Mouse (Mus musculus): Measurements from ENCODE around the gene Cux2. TPM values are rescaled to one million over a fixed set of nuclear protein-coding genes. Genes with fewer than 3 reads are reported as not detected.

The Cux2 gene
- polyA plus RNA-seq, 1 experiment from 2014 or later: 5.9 TPM

- WGBS: 71% methylated on average over 17 of the region's 17 CpGs
- H3K4me3 ChIP-seq: no peak overlapping the region
- no peaks in the 10 kb centered on the region for H3K27me3 ChIP-seq
- no peak for ATAC-seq (ENCODE audit: insufficient number of reproducible peaks, insufficient read depth, low FRiP score, low TSS enrichment)
- H3K4me1 ChIP-seq: peaks cover 26% of the 10 kb centered on the region
- H3K9me3 ChIP-seq: no peaks in the 10 kb centered on the region
- H3K27ac ChIP-seq: no peak overlapping the region
- no peak overlapping the region for H3K4me2 ChIP-seq (replicated peaks)
- H3K36me3 ChIP-seq: no peaks in the 10 kb centered on the region
- no peak overlapping the region for H3K9ac ChIP-seq
These were observed 34.8 kb downstream of the Cux2 start for GRCm38 (mm10) chr5:122015149-122015548.

GRCm38 (mm10) chr5:122014671-122015070 is 35.2 kb downstream of the Cux2 start:
- Histone ChIP-seq H3K4me1 (peaks cover 26% of the 10 kb centered on the region), H3K36me3 (no peaks in the 10 kb centered on the region), H3K9ac (no peak overlapping the region), H3K4me2 (replicated peaks) (no peak overlapping the region), H3K4me3 (no peak overlapping the region), H3K27me3 (no peaks in the 10 kb centered on the region), H3K27ac (no peak overlapping the region), H3K9me3 (no peaks in the 10 kb centered on the region)
- ATAC-seq (ENCODE audit: insufficient number of reproducible peaks, insufficient read depth, low FRiP score, low TSS enrichment): no peak
- WGBS: 74% methylated on average over 8 of the region's 8 CpGs

- Histone ChIP-seq H3K27ac (no peak overlapping the region), H3K4me2 (replicated peaks) (no peak overlapping the region), H3K27me3 (no peaks in the 10 kb centered on the region), H3K9ac (no peak overlapping the region), H3K4me3 (no peak overlapping the region), H3K4me1 (0 out of 2 replicates have a peak, but pooled peaks cover 9% of the 10 kb centered on the region), H3K36me3 (no peaks in the 10 kb centered on the region), H3K9me3 (no peaks in the 10 kb centered on the region)
- no peak for ATAC-seq (ENCODE audit: insufficient number of reproducible peaks, insufficient read depth, low FRiP score, low TSS enrichment)
- WGBS: 24% methylated on average over 9 of the region's 9 CpGs
These were observed 38.6 kb downstream of the Cux2 start for GRCm38 (mm10) chr5:122011289-122011688.

GRCm38 (mm10) chr5:122007946-122008441 is 41.9 kb downstream of the Cux2 start:
- no peaks in the 10 kb centered on the region for H3K27me3 ChIP-seq
- 0 out of 2 replicates have a peak, but pooled peaks cover 2% of the 10 kb centered on the region for H3K4me1 ChIP-seq
- H3K4me3 ChIP-seq: no peak overlapping the region
- 89% methylated on average over 10 of the region's 10 CpGs for WGBS
- no peak overlapping the region for H3K27ac ChIP-seq
- H3K9ac ChIP-seq: no peak overlapping the region
- H3K4me2 ChIP-seq (replicated peaks): no peak overlapping the region
- no peaks in the 10 kb centered on the region for H3K36me3 ChIP-seq
- no peaks in the 10 kb centered on the region for H3K9me3 ChIP-seq
- no peak for ATAC-seq (ENCODE audit: insufficient number of reproducible peaks, insufficient read depth, low FRiP score, low TSS enrichment)

DNA sequence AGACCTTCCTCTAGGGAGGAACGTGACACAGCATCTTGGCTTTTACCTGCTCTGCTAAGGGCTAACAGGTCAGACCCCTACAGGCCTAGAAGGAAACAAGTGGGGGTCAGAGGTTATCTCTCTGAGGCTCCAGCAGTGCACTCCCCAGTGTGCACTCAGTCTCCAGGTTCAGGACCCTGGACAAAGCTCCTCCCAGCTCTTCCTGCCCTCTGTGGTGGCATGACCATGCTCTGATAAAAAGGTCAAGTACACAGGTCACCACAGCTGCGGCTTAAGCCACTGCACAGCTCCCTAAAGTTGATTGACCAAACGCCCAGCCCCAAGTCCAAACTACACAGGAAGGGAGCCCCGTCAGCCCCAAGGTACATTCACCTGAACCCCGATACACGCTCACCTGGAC is 46.4 kb downstream of the Cux2 start:
- no peaks in the 10 kb centered on the region for H3K36me3 ChIP-seq
- 54% methylated on average over 6 of the region's 6 CpGs for WGBS

GRCm38 (mm10) chr5:122002148-122002547 is 47.8 kb downstream of the Cux2 start:
- WGBS: 63% methylated on average over 18 of the region's 18 CpGs
- ATAC-seq (ENCODE audit: insufficient number of reproducible peaks, insufficient read depth, low FRiP score, low TSS enrichment): no peak

More for the DNA sequence above, 46.4 kb downstream of the Cux2 start:
- Histone ChIP-seq H3K4me1 (no peaks in the 10 kb centered on the region), H3K4me2 (replicated peaks) (no peak overlapping the region), H3K27ac (no peak overlapping the region), H3K9ac (no peak overlapping the region), H3K4me3 (no peak overlapping the region), H3K27me3 (no peaks in the 10 kb centered on the region), H3K9me3 (no peaks in the 10 kb centered on the region)
- ATAC-seq (ENCODE audit: insufficient number of reproducible peaks, insufficient read depth, low FRiP score, low TSS enrichment): no peak

GRCm38 (mm10) chr5:122001311-122001710 is 48.6 kb downstream of the Cux2 start:
- no peak overlapping the region for H3K4me3 ChIP-seq
- ATAC-seq (ENCODE audit: insufficient number of reproducible peaks, insufficient read depth, low FRiP score, low TSS enrichment): no peak
- no peak overlapping the region for H3K27ac ChIP-seq
- H3K9ac ChIP-seq: no peak overlapping the region; the same call in 1 of the 2 replicates
- no peaks in the 10 kb centered on the region for H3K9me3 ChIP-seq
- no peaks in the 10 kb centered on the region for H3K36me3 ChIP-seq
- no peak overlapping the region for H3K4me2 ChIP-seq (replicated peaks)
- no peaks in the 10 kb centered on the region for H3K4me1 ChIP-seq
- WGBS: 91% methylated on average over 9 of the region's 9 CpGs
- no peaks in the 10 kb centered on the region for H3K27me3 ChIP-seq

More at GRCm38 (mm10) chr5:122002148-122002547, 47.8 kb downstream of the Cux2 start:
- H3K27ac ChIP-seq: no peak overlapping the region
- no peaks in the 10 kb centered on the region for H3K4me1 ChIP-seq
- no peak overlapping the region; the same call in 1 of the 2 replicates for H3K9ac ChIP-seq
- no peaks in the 10 kb centered on the region for H3K9me3 ChIP-seq
- H3K27me3 ChIP-seq: no peaks in the 10 kb centered on the region
- no peaks in the 10 kb centered on the region for H3K36me3 ChIP-seq
- H3K4me3 ChIP-seq: no peak overlapping the region
- no peak overlapping the region for H3K4me2 ChIP-seq (replicated peaks)

GRCm38 (mm10) chr5:122000381-122000780 is 49.5 kb downstream of the Cux2 start:
- H3K4me1 ChIP-seq: peaks cover 3% of the 10 kb centered on the region; the same call in 1 of the 2 replicates
- 89% methylated on average over 16 of the region's 16 CpGs for WGBS
- no peak for ATAC-seq (ENCODE audit: insufficient number of reproducible peaks, insufficient read depth, low FRiP score, low TSS enrichment)

GRCm38 (mm10) chr5:121998981-121999795 is 50.7 kb downstream of the Cux2 start:
- Histone ChIP-seq H3K4me1 (peaks cover 6% of the 10 kb centered on the region; the same call in 1 of the 2 replicates), H3K4me2 (replicated peaks) (no peak overlapping the region), H3K4me3 (no peak overlapping the region), H3K9me3 (no peaks in the 10 kb centered on the region), H3K27ac (no peak overlapping the region), H3K27me3 (no peaks in the 10 kb centered on the region), H3K9ac (no peak overlapping the region), H3K36me3 (no peaks in the 10 kb centered on the region)
- WGBS: 61% methylated on average over 10 of the region's 10 CpGs
- ATAC-seq (ENCODE audit: insufficient number of reproducible peaks, insufficient read depth, low FRiP score, low TSS enrichment): no peak

More at GRCm38 (mm10) chr5:122000381-122000780, 49.5 kb downstream of the Cux2 start:
- H3K27ac ChIP-seq: no peak overlapping the region
- H3K4me2 ChIP-seq (replicated peaks): no peak overlapping the region
- no peaks in the 10 kb centered on the region for H3K9me3 ChIP-seq
- H3K9ac ChIP-seq: no peak overlapping the region
- H3K36me3 ChIP-seq: no peaks in the 10 kb centered on the region
- H3K27me3 ChIP-seq: no peaks in the 10 kb centered on the region
- no peak overlapping the region for H3K4me3 ChIP-seq

DNA sequence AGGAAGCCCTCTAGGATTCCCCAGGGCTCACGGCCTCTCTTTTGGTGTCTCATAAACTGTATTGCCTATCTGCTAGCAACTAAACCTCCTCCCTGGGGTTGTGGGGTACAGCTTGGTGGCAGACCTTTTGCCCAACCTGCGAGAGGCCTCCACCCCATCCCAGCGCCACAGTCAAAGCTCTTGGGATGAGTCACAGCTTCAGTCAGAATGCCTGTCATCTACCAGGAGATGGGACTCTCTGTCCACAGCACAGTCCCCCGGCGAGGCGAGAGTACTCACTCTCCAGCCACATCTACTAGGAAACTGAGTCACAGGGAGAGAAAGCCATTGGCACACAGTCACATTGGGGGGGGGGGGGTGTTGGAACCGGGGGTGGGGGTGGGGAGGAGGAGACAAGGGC is 51.6 kb downstream of the Cux2 start:
- Histone ChIP-seq H3K36me3 (no peaks in the 10 kb centered on the region), H3K9me3 (no peaks in the 10 kb centered on the region), H3K4me1 (peaks cover 6% of the 10 kb centered on the region; the same call in 1 of the 2 replicates), H3K4me2 (replicated peaks) (no peak overlapping the region), H3K27me3 (no peaks in the 10 kb centered on the region), H3K9ac (no peak overlapping the region), H3K4me3 (no peak overlapping the region), H3K27ac (no peak overlapping the region)
- 88% methylated on average over 6 of the region's 7 CpGs for WGBS
- ATAC-seq (ENCODE audit: insufficient number of reproducible peaks, insufficient read depth, low FRiP score, low TSS enrichment): no peak

GRCm38 (mm10) chr5:121996701-121997100 is 53.2 kb downstream of the Cux2 start:
- no peaks in the 10 kb centered on the region for H3K27me3 ChIP-seq
- H3K9ac ChIP-seq: no peak overlapping the region
- no peak overlapping the region for H3K4me3 ChIP-seq
- H3K36me3 ChIP-seq: no peaks in the 10 kb centered on the region
- H3K4me1 ChIP-seq: peaks cover 6% of the 10 kb centered on the region; the same call in 1 of the 2 replicates
- no peak for ATAC-seq (ENCODE audit: insufficient number of reproducible peaks, insufficient read depth, low FRiP score, low TSS enrichment)
- WGBS: 71% methylated on average over 6 of the region's 6 CpGs
- no peak overlapping the region for H3K27ac ChIP-seq
- H3K4me2 ChIP-seq (replicated peaks): no peak overlapping the region
- no peaks in the 10 kb centered on the region for H3K9me3 ChIP-seq

DNA sequence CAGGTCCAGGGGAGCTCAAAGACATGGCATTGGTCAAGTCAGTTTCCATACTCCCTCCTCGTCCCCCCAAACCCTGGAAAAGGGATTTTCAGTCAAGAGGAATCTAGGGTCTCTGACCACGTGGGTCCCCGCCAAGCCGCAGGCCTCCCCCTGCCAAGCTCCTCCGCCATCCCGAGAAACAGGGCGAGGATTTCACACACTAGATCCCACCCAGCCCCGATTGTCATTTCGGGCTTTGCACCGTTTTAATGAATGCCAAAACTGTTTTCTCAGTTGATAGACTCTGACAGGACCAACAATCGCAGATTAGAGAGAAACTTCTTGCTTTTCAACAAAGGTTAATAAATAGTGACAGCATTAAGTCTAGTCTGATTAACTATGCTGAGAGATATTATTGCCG is 55.1 kb downstream of the Cux2 start:
- WGBS: 67% methylated on average over 12 of the region's 12 CpGs
- no peak overlapping the region for H3K4me2 ChIP-seq (replicated peaks)
- no peak overlapping the region for H3K27ac ChIP-seq
- H3K4me3 ChIP-seq: no peak overlapping the region
- no peak overlapping the region for H3K9ac ChIP-seq
- peaks cover 15% of the 10 kb centered on the region for H3K4me1 ChIP-seq
- no peaks in the 10 kb centered on the region for H3K36me3 ChIP-seq
- no peaks in the 10 kb centered on the region for H3K9me3 ChIP-seq
- ATAC-seq (ENCODE audit: insufficient number of reproducible peaks, insufficient read depth, low FRiP score, low TSS enrichment): no peak
- no peaks in the 10 kb centered on the region; the same call in 1 of the 2 replicates for H3K27me3 ChIP-seq
